Mouse (Mus musculus) liver, postnatal 0 days (tissue): ENCODE measurements around the gene Zfp128. TPM values are rescaled to one million over a fixed set of nuclear protein-coding genes. Genes with fewer than 3 reads are reported as not detected.
"Not testable (repeated sequence)": the region's sequence is repeated elsewhere in the genome, so short reads cannot be mapped to it uniquely, and the experiment has no call there.

Source experiments
- ATAC-seq: fragments of 200-750 bp; cut with Nextera tagmentation; 2 replicates; pipeline ENCODE4 v1.8.0; 2017; ENCODE audit warnings: mild to moderate bottlenecking, moderate library complexity
- DNase-seq: peaks from one replicate; pipeline ENCODE4 v3.0.0-alpha.2; 2016
- H3K27ac ChIP-seq: fragments of 300-500 bp; sonication (generic); 2 replicates; pipeline ENCODE4 v1.5.1; 2014; ENCODE audit warnings: antibody characterized with exemption, moderate library complexity, mild to moderate bottlenecking, low read depth
- H3K27me3 ChIP-seq: fragments of 300-500 bp; sonication (generic); 2 replicates; pipeline ENCODE4 v1.6.1; 2014; ENCODE audit warnings: low read length, control low read depth, mixed read lengths; ENCODE audit not compliant: insufficient read depth
- H3K36me3 ChIP-seq: fragments of 300-500 bp; sonication (generic); replicated peaks from 2 replicates; pipeline ENCODE4 v1.6.1; 2014; ENCODE audit warnings: mild to moderate bottlenecking, control low read depth, low read length, moderate library complexity, mixed read lengths; ENCODE audit not compliant: insufficient read depth
- H3K4me1 ChIP-seq: fragments of 300-500 bp; sonication (generic); 2 replicates; pipeline ENCODE4 v1.6.1; 2014; ENCODE audit warnings: antibody characterized with exemption, mild to moderate bottlenecking, control low read depth; ENCODE audit not compliant: insufficient read depth
- H3K4me2 ChIP-seq: fragments of 300-500 bp; sonication (generic); 2 replicates; pipeline ENCODE4 v1.6.1; 2014; ENCODE audit warnings: low read depth, mild to moderate bottlenecking, low read length, moderate library complexity, mixed read lengths
- H3K4me3 ChIP-seq: fragments of 300-500 bp; sonication (generic); 2 replicates; pipeline ENCODE4 v1.5.1; 2014; ENCODE audit warnings: low read depth, low read length
- H3K9ac ChIP-seq: fragments of 300-500 bp; sonication (generic); replicated peaks from 2 replicates; pipeline ENCODE4 v1.6.1; 2014; ENCODE audit warnings: mild to moderate bottlenecking, moderate library complexity
- H3K9me3 ChIP-seq: fragments of 300-500 bp; sonication (generic); 2 replicates; pipeline ENCODE4 v1.6.1; 2016; ENCODE audit warnings: mild to moderate bottlenecking, control low read depth, low read length, mixed read lengths
- CTCF ChIP-seq: sonication (generic); IDR thresholded peaks from 2 replicates; pipeline ENCODE4 v1.5.1; 2016; ENCODE audit warnings: antibody characterized with exemption, low read depth
- EP300 ChIP-seq: IDR thresholded peaks from 2 replicates; pipeline ENCODE4 v1.6.1; 2016; ENCODE audit warnings: antibody characterized with exemption, low read depth, mild to moderate bottlenecking
- WGBS: fragments of 180-500 bp; shearing (Covaris S2); extraction: QIAGEN DNeasy Blood & Tissue Kit; methylation state at CpG from one replicate; pipeline ENCODE4 v1.1.7; 2014; ENCODE audit not compliant: insufficient replicate concordance; 5-methylcytosine and 5-hydroxymethylcytosine counted together
- polyA plus RNA-seq: library from polyadenylated mRNA; unstranded; fragments of >200 nt; fragmentation: Nextera tagmentation; extraction: Ambion mirVana; gene quantifications from 2 replicates; pipeline ENCODE4 v1.2.1, GENCODE M21; 2015

Zfp128 gene
- polyA plus RNA-seq, 1 experiment from 2014 or later = 0.61 TPM

GRCm38 (mm10) chr7:12913556-12913955 lies 32.6 kb downstream of the Zfp128 start:
- ATAC-seq (no peak), DNase-seq (no peak)
- Histone ChIP-seq H3K9ac (no peak overlapping the region), H3K4me2 (no peak overlapping the region), H3K4me3 (no peak overlapping the region), H3K27me3 (no peaks in the 10 kb centered on the region), H3K9me3 (no peaks in the 10 kb centered on the region), H3K36me3 (peaks cover under 1% of the 10 kb centered on the region; the same call in 1 of the 2 replicates), H3K4me1 (peaks cover 6% of the 10 kb centered on the region; the same call in 1 of the 2 replicates), H3K27ac (no peak overlapping the region)
- TF ChIP-seq EP300 (no peak), CTCF (peak; percentile 66)

DNA sequence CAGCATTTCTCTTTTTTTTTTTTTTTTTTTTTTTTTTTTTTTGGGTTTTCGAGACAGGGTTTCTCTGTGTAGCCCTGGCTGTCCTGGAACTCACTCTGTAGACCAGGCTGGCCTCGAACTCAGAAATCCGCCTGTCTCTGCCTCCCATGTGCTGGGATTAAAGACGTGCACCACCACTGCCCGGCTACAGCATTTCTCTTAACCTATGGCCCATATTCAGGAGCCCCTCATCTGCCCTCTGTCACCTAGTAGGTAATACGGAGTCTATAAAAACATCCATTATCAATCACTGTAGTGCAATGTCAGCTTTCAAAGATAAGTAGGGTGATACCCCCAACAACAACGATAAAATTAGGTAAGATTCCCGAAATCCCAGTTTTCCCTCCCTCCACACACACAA lies 39.5 kb downstream of the Zfp128 start:
- H3K4me3 ChIP-seq = not testable (repeated sequence)
- 80% methylated on average over 7 of the region's 8 CpGs for WGBS
- H3K4me1 ChIP-seq = peaks cover 14% of the 10 kb centered on the region

DNA sequence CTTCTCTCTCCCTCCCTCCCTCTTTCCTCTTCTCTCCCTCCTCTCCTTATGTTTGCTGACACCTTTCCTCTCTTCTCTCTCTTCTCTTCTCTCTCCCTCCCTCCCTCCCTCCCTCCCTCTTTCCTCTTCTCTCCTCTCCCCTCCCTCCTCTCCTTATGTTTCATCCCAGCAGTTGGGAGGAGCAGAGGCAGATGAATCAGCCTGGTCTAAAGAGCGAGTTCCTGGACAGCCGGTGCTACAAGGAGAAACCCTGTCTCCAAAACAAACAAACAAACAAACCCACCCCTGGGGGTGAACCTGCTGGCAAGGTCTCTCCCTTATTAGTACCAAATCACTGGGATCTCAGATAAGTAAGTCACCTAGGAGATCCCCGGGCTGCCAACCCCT lies 40.3 kb downstream of the Zfp128 start:
- Histone ChIP-seq H3K4me1 (peaks cover 14% of the 10 kb centered on the region), H3K27me3 (no peaks in the 10 kb centered on the region)
- no peak for ATAC-seq

More for the DNA sequence above, 39.5 kb downstream of the Zfp128 start:
- not testable (repeated sequence) for ATAC-seq, H3K9me3 ChIP-seq, DNase-seq, H3K27me3 ChIP-seq, H3K9ac ChIP-seq, H3K27ac ChIP-seq
- H3K36me3 ChIP-seq = peaks cover 23% of the 10 kb centered on the region
- peak overlapping the region; percentile 29; the same call in 1 of the 2 replicates for H3K4me2 ChIP-seq

GRCm38 (mm10) chr7:12921705-12922465 lies 40.9 kb downstream of the Zfp128 start, which contains the start of gene Rps5:
TSS of gene Rps5 (plus strand) at chr7:12922290.
- Histone ChIP-seq H3K9me3 (no peaks in the 10 kb centered on the region), H3K27me3 (no peaks in the 10 kb centered on the region), H3K4me1 (peaks cover 14% of the 10 kb centered on the region), H3K4me2 (peak within 1 kb of the TSS; percentile 97), H3K9ac (peak within 1 kb of the TSS; percentile 89), H3K36me3 (peaks cover 37% of the 10 kb centered on the region), H3K4me3 (peak within 1 kb of the TSS; percentile 78), H3K27ac (peak within 1 kb of the TSS; percentile 98)
- TF ChIP-seq EP300 (peak; percentile 64; the same call in 1 of the 2 replicates), CTCF (peak; percentile 93)
- DNase-seq (peak; percentile 98), ATAC-seq (peak; percentile 98)
- under 1% methylated on average over 55 of the region's 55 CpGs for WGBS

More for the DNA sequence above, 40.3 kb downstream of the Zfp128 start:
- H3K36me3 ChIP-seq = peaks cover 31% of the 10 kb centered on the region
- WGBS = 0% methylated on average over 3 of the region's 3 CpGs
- H3K9ac ChIP-seq = peak overlapping the region; percentile 89
- peak overlapping the region; percentile 98 for H3K27ac ChIP-seq
- H3K4me3 ChIP-seq = peak overlapping the region; percentile 78
- DNase-seq = no peak
- TF ChIP-seq CTCF (no peak), EP300 (no peak)
- peak overlapping the region; percentile 97 for H3K4me2 ChIP-seq
- no peaks in the 10 kb centered on the region for H3K9me3 ChIP-seq

GRCm38 (mm10) chr7:12922729-12923128 lies 41.8 kb downstream of the Zfp128 start:
- no peaks in the 10 kb centered on the region for H3K9me3 ChIP-seq
- H3K27me3 ChIP-seq = no peaks in the 10 kb centered on the region
- ATAC-seq (no peak), DNase-seq (no peak)
- peaks cover 20% of the 10 kb centered on the region for H3K4me1 ChIP-seq
- peak overlapping the region; percentile 87 for H3K4me2 ChIP-seq
- H3K36me3 ChIP-seq = peaks cover 38% of the 10 kb centered on the region
- peak overlapping the region; percentile 78 for H3K4me3 ChIP-seq
- no peak for TF ChIP-seq CTCF
- TF ChIP-seq EP300 = no peak
- H3K27ac ChIP-seq = 0 out of 2 replicates have a peak overlapping the region, but pooled peaks have one; percentile 35
- 1% methylated on average over 8 of the region's 8 CpGs for WGBS
- H3K9ac ChIP-seq = peak overlapping the region; percentile 83

DNA sequence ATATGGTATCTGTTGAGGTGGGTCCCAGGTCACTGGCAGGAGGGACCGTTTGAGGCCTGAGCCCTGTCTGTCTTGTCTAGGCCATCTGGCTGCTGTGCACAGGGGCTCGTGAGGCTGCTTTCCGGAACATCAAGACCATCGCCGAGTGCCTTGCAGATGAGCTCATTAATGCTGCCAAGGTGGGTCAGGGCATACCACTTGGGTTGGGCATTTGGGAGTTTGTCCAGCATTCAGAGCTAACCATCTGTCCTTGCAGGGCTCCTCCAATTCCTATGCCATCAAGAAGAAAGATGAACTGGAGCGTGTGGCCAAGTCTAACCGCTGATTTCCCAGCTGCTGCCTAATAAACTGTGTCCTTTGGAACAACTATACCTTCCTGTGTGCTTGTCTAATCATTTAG lies 45.3 kb downstream of the Zfp128 start:
- H3K4me1 ChIP-seq = peaks cover 30% of the 10 kb centered on the region
- H3K4me3 ChIP-seq = no peak overlapping the region
- DNase-seq (no peak), ATAC-seq (no peak)
- H3K36me3 ChIP-seq = peaks cover 38% of the 10 kb centered on the region
- no peak overlapping the region for H3K27ac ChIP-seq
- H3K4me2 ChIP-seq = no peak overlapping the region
- no peaks in the 10 kb centered on the region for H3K9me3 ChIP-seq
- H3K27me3 ChIP-seq = no peaks in the 10 kb centered on the region
- 83% methylated on average over 7 of the region's 7 CpGs for WGBS
- TF ChIP-seq CTCF (no peak), EP300 (no peak)
- no peak overlapping the region for H3K9ac ChIP-seq
